Mouse (Mus musculus): ENCODE measurements around the gene Acss2. TPM values are rescaled to one million over a fixed set of nuclear protein-coding genes. Genes with fewer than 3 reads are reported as not detected.

The Acss2 gene
- polyA plus RNA-seq (2012; ENCODE audit: low replicate concordance) = 6.2 and 8.4 TPM in 2 replicates

GRCm38 (mm10) chr2:155517455-155518423 is at the start of gene Acss2, which contains the start of gene Ggt7:
Gene Acss2, plus strand, starts transcription at chr2:155517948.
Gene Ggt7, minus strand, starts transcription at chr2:155518237.

GRCm38 (mm10) chr2:155473570-155474088 is 44.1 kb upstream of the Acss2 start, which contains the start of gene Ncoa6:
Gene Ncoa6, minus strand, starts transcription at chr2:155473894.

GRCm38 (mm10) chr2:155592137-155592853 is 74.5 kb downstream of the Acss2 start, which contains the start of gene Gss:
Gene Gss, minus strand, starts transcription at chr2:155592810.

GRCm38 (mm10) chr2:155610978-155611377 is 93.2 kb downstream of the Acss2 start, which contains the start of gene Myh7b:
Gene Myh7b, plus strand, starts transcription at chr2:155611212.

Other genes starting within 250 kb of the Acss2 start
- 29.5 and 59.6 TPM in 2 replicates for gene Map1lc3a, start 241.7 kb upstream of the Acss2 start, polyA plus RNA-seq (2012; ENCODE audit: low replicate concordance)
- 9.1 and 12.9 TPM in 2 replicates for gene Pigu, start 160.5 kb upstream of the Acss2 start, polyA plus RNA-seq (2012; ENCODE audit: low replicate concordance)
- 18.5 and 32.0 TPM in 2 replicates for gene Trp53inp2, start 136.9 kb upstream of the Acss2 start, polyA plus RNA-seq (2012; ENCODE audit: low replicate concordance)
- gene Ncoa6, start 44.1 kb upstream of the Acss2 start, polyA plus RNA-seq (2012; ENCODE audit: low replicate concordance) = 54.7 and 56.2 TPM in 2 replicates
- gene Ggt7, start 289 bp downstream of the Acss2 start, polyA plus RNA-seq (2012; ENCODE audit: low replicate concordance) = 0.39 and 1.8 TPM in 2 replicates
- 8.5 and 11.3 TPM in 2 replicates for gene Gss, start 74.9 kb downstream of the Acss2 start, polyA plus RNA-seq (2012; ENCODE audit: low replicate concordance)
- gene Myh7b, start 93.3 kb downstream of the Acss2 start, polyA plus RNA-seq (2012; ENCODE audit: low replicate concordance) = 0.97 and 1.00 TPM in 2 replicates
- gene Trpc4ap, start 174.4 kb downstream of the Acss2 start, polyA plus RNA-seq (2012; ENCODE audit: low replicate concordance) = 112 and 131 TPM in 2 replicates
- gene Edem2, start 211.5 kb downstream of the Acss2 start, polyA plus RNA-seq (2012; ENCODE audit: low replicate concordance) = 76.2 and 193 TPM in 2 replicates
- gene Gm17581, start 217.9 kb downstream of the Acss2 start, polyA plus RNA-seq (2012; ENCODE audit: low replicate concordance) = not detected in 2 replicates
- 1.3 and 2.4 TPM in 2 replicates for gene Procr, start 233.2 kb downstream of the Acss2 start, polyA plus RNA-seq (2012; ENCODE audit: low replicate concordance)